Mouse (Mus musculus): Measurements from ENCODE around the gene Wdr59.
"Not testable (repeated sequence)": the region's sequence is repeated elsewhere in the genome, so short reads cannot be mapped to it uniquely, and the experiment has no call there.

Wdr59 gene

DNA sequence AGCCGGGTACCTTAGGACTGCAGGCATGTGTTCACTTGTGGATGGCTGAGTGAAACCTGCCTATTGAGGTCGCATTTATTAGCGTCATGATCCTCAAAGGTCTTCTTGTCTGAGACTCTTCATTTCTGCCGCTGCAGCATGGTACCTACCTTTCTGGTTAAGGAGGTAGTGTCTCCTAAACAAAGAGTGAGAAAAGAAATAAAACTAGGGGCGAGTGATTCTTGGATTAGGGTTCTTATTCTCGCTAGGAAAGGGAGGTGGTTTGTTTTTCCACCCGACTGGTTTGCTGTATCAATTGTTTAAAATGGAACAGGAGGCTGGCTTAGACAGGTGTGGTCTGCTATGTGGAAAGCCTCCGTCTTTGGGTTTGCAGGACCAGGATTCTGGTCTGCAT lies 15.9 kb upstream of the Wdr59 start:
- DNase-seq (ENCODE audit: low read depth, low spot score), result no peak

DNA sequence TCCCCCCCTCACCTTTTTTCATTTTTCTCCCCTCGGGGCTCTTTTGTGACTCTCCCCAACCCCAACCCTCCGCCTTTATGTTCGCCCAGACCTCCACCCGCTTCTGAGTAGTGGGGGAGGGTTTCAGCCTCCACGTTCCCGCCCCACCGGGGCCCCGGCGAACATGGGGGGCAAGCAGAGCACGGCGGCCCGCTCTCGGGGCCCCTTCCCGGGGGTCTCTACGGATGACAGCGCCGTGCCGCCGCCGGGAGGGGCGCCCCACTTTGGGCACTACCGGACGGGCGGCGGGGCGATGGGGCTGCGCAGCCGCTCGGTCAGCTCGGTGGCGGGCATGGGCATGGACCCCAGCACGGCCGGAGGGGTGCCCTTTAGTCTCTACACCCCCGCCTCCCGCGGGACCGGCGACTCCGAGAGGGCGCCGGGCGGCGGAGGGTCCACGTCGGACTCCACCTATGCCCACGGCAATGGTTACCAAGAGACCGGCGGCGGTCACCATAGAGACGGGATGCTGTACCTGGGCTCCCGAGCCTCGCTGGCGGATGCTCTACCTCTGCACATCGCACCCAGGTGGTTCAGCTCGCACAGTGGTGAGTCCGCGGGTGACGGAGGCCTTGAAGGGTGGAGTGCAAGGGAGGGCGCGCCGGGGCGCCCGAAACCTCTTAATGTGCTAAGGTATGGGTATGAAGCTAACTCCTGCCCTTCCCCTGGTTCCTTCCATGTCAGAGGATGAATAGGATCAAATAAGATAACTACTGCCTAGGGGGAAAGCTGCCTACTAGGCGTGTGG lies 15.3 kb upstream of the Wdr59 start:
- peak; percentile 55 for DNase-seq (ENCODE audit: low read depth, low spot score)

DNA sequence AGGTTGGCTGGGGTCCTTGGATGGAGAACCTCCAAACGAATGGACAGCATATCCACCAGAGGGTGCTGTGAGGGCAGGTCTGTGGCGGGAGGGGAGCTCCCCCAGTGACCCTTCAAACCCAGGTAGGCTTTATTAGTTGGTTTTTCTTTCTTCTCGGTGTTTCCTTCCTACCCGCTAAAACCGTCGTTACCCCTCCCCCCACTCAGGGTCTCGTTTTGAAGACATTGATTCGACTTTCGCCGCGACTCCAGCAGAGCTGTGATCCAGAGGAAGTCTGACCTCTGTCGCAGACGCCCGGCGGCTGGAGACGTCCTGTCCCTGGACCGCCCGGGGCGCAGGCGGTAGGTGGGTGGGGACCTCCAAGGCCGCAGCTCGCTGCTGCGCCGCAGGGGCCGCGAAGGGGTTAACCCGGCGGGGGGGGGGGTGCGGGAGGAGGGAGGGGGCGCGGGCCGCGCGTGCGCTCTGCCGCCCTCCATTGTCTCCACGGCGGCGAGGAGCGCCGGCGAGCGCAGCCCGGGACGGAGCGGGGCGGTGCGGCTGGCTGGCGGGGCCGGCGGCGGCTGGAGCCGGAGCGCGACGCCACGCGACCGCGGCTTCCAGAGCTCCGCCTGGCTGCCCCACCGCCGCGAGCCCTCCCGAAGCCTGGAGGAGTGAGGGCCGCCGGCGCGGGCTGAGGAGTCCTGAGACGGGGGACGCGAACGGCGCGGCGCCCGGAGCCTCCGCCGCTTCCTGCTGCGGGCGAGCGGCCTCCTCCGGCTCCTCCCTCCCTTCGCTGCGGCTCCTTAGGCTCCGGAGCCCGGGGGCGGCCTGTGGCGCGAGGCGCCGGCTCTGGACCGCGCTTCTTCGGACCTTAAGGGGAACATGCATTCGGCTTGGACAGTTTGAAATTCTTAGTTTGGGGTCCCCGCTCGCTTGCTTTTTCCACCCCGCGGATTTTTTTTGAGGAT lies 14.4 kb upstream of the Wdr59 start, which contains the start of gene Znrf1:
Znrf1 (plus strand) TSS at position 67 of the 947 bp plus-strand sequence.
- DNase-seq (ENCODE audit: low read depth, low spot score), result peak; percentile 78

DNA sequence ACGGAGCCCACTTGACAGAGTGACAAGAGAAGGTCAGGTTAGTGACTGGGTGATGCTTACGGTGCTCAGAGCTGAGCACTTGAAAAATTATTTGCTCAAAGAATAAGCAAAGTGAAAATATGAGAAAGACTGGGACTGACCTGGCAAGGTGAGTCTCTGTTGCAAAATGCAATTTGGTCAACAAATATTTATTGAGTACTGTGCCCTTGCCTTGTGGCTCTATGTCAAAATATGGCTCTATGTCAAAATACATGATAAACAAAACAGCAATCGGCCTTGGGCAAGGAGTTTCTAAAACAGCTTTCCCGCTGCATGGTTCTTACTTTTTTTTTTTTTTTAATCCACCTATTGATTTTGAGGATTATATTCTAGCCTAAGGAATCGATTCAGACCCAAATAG lies 13.6 kb upstream of the Wdr59 start:
- no peak for DNase-seq (ENCODE audit: low read depth, low spot score)

DNA sequence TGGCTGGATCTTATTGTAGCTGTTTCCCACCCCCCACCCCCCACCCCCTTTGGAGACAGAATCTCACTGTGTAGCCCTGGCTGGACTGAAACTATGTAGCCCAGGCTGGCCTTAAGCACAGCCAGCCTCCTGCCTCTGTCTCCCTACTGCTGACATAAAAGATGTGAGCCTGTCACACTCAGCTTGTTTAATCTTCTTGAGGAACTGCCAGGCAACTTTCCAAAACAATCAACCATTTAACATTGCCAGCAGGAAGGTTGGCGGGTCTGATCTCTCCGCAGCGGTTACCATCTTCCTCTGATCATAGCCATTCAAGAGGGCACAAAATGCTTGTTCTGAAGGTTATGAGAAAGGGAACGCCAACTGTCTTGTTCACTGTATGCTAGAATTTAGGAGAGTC lies 11.6 kb upstream of the Wdr59 start:
- DNase-seq (ENCODE audit: low read depth, low spot score), result no peak

DNA sequence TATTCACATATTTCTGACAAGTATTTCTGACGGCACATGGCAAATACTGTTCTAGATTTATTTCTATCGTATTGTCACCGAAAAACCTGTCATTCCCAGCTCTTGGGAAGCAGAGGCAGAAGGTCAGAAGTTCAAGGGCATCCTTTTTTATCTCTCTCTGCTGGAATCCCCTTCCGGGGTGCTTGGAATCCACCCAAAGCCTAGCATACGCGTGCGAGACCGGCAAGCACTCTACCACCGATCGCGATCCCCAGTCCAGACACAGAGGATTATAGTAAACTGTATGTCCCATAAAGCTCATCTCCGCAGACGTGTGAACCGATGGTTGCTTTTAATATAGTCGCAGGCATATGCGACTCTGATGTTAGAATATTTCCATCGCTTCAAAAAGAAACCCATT lies 9.7 kb upstream of the Wdr59 start:
- DNase-seq (ENCODE audit: low read depth, low spot score), result no peak

DNA sequence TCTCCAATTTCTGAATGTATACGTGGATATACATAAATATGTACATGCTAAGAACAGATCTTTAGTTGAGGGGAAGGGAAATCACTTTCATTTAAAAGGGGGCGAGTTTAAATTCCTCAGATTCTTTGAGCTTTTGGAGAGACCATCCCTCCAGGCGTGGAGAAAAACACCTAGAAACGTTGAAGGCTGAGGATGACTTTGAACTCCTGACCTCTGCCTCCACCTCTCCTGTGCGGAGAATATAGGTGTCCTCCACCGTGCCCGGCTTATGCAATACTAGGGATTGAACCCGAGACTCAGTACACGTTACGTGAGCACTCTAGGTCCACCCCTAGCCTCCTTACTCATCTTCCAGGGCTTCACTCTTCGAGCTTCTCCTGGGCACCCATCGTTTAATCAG lies 9.3 kb upstream of the Wdr59 start:
- DNase-seq (ENCODE audit: low read depth, low spot score), result no peak

DNA sequence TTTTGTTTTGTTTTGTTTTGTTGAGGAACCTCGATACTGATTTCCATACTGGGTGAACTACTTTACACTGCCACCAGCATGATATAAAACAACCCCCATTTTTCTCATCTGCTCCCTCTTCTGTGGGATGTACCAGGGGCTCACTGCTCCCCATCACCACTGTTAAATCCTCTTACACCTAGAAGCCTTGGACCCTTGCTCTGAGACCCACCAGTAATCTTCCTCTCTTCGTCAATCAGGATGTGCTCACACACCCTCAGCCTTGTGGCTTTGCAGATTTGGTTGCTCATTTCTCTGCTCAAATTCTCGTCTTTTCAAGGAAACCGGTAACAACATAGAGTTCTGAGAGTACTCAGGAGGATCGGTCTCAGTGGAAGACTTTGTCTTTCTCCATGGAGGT lies 6.2 kb upstream of the Wdr59 start:
- DNase-seq (ENCODE audit: low read depth, low spot score), result no peak

DNA sequence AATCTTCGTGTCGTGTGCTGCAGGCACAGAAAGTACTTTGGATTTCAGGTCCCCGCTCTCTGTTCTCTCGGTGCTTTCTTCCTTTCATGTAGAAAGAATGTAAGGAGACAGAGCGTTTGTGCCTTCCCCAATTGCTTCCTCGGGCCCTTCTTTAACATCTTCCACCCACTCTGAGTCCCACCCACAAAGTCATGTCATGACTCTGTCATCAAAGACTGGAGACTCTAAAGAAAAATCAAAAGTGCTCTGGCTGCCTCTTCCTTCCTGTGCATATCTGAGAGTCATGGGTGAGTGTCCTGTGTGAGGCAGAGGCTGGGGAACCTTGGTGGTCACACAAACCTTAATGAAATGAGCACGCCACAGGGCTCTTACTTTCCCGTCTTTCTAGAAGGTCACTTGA lies 5.3 kb upstream of the Wdr59 start:
- DNase-seq (ENCODE audit: low read depth, low spot score), result no peak

DNA sequence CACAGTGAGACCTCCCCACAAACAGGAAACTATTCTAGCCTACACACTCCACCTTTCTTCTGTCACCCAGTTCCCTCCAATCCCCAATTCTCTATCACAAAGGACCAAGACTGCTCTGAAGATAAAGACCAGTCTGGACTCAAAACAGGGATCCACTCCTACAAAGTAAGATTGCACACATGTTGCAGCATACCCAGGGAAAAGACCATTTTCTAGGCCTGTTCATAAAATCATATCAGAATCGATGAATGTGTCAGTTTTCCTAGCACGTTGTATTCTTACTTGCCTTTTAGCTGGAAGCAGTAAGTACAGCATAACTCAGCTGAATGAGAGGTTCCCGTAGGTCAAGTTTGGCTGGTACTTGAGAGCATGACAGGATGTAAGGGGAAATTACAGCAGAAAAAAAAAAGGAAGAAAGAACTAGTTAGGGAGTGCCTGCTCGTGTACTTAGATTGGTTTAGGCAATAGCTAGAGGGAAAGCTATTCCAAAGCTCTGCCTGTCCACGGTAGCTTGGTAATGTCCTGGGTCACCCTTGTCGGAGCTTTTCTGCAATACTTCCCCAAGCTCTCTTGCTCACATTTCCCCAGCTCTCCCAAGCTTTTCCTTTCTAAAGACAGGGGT lies 4.6 kb upstream of the Wdr59 start:
- DNase-seq (ENCODE audit: low read depth, low spot score), result no peak

DNA sequence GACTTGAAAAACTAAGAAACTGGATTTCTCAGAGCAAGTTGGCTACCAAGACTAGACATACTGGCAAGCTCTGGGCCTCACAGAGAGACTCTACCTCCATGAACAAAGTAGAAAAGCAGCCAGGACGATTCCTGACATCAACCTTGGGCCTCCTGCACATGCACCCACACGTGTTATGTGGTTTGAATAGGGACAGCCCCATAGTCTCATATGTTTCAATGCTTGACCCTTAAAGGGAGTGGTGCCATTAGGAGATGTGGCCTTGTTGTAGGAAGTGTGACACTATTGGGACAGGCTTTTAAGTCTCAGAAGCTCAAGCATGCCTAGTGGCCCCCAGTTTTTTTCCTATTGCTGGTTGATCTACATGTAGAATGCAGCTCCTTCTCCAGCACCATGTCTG lies 4.4 kb downstream of the Wdr59 start:
- no peak for DNase-seq (ENCODE audit: low read depth, low spot score)

DNA sequence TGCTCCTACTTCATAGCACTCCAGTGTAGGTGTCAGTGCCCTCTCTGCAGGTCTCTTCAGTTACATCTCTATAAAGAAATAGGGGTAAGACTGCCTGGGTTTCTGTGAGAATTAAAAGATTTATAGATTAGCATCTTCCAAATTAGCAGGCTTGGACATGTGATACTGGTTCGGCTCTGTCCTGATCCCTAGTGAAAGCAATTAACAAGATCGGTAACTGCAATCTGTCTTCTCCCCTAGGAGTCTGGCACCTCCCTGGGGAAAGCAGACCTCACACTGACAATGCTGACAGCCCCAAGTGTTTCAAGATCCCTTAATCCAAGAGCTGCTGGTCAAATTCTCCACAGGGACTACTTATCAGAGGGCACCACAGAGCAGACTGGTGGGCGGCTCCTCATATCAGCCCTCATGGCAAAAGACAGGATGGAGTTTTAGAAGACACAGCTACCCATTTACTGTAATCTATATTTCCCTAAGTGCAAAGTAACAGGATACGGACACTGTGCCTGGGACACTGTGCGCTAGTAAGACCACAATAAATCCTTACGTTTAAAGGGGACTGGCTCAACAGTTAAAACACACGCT lies 5.3 kb downstream of the Wdr59 start:
- no peak for DNase-seq (ENCODE audit: low read depth, low spot score)

DNA sequence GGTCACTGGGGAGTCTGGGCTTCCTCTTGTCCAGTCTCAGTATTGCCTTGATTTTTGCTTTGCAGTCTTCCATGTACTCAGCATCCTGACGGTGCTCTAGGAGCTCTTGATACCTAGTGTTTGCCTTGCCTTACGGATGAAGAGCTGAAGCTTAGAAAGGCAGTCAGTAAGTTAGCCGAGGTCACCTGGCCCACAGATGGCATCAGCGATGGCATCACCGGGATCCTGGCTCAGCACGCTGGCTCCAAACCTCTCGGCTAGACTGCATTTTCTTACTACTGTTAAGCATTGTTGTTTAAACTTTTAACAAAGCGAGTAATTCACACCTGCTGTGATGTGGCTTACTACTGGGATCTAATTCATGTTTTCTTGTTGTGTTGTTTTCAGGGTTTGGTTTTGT lies 8.4 kb downstream of the Wdr59 start:
- no peak for DNase-seq (ENCODE audit: low read depth, low spot score)

DNA sequence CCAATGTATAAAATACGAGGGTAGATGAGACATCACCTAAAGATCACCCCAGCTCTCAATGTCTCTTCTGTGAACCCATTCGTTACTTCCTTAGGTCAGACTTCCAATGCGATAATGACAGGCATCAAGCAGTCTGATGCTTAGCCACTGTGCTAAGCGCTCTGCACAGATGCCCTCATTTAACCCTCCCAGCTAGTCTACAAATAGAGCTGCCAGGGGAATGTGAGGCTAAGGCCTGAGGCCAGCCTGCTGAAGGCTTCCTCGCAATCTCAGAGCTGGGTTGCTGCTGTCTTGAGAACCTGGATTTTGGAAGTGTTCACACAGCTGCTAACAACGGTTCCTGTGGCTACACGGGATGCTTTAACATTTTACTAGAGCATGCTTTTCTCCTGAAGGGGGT lies 9.0 kb downstream of the Wdr59 start:
- no peak for DNase-seq (ENCODE audit: low read depth, low spot score)

DNA sequence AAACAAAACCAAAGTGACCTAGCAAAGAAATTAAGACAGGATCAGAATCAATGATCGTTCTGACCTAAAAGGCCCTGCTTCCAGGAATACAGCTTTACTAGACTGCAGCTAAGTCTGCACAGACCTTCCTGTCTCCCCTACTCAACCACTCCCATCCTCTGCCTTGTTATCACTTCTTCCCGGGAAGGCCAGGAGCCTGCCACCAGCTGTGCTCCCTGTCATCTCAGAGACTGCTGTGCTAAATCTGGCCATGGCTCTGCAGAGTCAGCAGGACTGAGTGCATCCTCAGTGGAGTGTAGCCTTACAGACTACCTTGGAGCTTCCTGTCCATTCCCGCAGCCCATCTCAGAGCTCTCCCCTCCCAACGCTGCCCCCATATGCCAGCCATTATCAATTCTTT lies 11.5 kb downstream of the Wdr59 start:
- DNase-seq (ENCODE audit: low read depth, low spot score), result no peak

DNA sequence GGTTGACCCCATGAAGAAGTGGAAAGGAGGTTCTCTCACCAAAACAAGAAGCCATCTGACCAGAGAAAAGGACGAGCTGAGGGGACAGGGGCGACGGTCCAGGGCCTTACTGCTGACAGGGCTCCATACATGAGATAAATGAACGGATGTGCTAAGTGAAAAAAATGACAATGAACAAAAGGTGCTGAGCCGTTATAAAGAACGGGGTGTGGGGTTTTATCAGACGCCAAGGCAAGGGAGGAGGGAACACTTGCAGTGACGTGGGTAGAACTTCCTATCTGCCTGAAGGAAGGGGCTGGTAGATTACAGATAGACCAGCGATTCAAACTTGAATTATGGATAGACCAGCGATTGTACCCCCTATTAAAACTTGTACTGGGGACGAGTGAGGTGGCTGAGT lies 12.6 kb downstream of the Wdr59 start:
- DNase-seq (ENCODE audit: low read depth, low spot score), result no peak

DNA sequence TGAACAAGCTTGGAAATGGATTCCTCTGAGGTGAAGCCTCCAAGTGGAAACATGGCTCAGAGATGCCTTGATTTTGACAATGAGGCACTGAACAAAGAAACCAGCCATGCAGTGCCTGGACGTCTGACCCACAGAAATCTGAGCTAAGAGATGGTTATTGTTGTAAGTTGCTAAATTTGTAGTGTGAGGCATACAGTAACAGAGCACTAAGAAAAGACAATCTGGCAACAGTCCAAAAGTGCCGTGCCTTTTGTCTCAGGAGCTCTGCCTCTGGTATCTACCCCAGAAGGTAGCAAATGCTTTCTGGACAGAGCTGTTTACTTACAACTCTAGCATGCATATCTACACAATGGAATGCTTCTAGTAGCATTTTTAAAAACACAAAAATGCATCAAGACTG lies 13.3 kb downstream of the Wdr59 start:
- peak; percentile 14 for DNase-seq (ENCODE audit: low read depth, low spot score)

DNA sequence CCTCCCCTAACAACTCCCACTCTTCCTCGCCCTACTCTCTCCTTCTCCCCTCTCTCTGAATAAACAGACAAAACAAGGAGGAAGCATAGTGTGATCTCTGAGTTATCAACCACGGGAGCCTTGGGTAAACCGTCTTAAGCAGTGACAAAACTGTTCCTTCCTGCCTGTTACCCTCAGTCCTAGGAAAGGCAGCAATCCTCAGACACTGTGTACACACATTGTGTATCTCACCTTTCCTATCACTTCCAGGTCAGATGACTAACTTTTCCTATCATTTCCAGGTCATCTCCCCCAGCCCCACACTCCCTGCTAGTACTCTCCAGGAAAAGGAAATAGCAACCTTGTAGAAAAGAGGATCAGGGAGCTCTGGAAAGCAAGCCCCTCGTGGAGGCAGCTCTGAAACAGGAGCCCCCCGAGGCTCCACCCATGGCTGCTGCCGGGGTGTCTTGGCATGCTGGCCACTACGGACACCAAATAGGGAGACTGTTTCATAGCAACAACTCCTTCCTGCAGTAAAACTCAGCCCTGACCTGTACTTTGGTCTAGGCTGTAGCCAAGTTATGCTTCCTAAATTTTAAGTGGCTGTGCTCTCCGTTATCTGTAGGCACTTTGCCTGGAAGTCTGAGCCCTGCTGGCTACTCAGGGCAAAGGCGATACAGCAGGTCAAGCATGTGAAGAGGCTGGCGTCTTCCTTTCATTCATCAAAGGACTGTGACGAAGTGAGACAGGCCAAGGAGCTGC lies 20.0 kb downstream of the Wdr59 start:
- no peak for DNase-seq (ENCODE audit: low read depth, low spot score)

DNA sequence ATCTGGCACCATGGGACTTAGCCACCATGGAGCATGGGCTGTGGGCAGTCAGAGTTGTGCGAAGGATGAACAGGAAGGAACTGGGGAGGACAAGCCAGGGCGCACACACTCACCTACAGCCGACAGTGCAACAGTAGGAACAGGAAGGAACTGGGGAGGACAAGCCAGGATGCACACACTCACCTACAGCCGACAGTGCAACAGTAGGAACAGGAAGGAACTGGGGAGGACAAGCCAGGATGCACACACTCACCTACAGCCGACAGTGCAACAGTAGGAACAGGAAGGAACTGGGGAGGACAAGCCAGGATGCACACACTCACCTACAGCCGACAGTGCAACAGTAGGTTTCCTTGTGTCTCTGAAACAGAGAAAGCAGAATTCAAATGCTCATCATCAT lies 23.6 kb downstream of the Wdr59 start:
- DNase-seq (ENCODE audit: low read depth, low spot score), result not testable (repeated sequence)

DNA sequence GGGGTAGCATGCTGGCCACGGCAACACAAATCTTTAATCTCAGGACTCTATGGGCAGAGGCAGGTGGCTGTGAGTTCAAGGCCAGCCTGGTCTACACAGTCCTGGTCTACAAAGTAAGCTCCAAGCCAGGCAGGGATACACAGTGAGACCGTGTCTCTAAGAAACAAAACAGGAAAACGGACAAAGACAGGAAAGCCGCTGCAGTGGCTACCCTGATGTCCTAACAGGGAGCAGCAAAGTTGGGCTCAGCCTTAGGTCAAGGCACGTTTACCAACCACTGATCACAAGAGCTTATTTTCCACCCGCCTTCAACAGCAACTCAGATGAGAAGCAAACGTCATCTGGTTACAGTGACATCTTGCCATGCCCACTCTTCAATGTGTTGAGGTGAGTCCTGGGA lies 25.6 kb downstream of the Wdr59 start:
- DNase-seq (ENCODE audit: low read depth, low spot score), result no peak

DNA sequence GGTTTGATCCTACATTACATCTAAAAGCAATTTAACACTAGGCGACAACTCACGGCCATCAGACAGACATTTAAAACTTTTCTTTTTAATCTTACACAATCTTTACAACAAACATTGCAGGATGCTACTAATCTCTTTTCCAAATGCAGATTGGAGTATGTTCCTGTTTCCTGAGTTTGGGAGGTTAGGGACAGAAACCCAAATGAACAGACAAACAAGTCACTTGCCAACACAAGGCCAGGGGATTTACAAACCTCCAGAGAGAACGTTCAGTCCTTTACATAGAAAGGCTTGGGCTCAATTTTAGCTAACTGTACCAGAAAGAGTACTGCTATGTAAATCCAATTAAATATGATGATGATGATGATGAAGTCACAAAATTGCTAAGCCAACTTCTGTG lies 28.7 kb downstream of the Wdr59 start:
- DNase-seq (ENCODE audit: low read depth, low spot score), result no peak

All from 3T3-L1 (cell line).